Mouse (Mus musculus): ENCODE measurements around the gene Hist1h2ad. TPM values are rescaled to one million over a fixed set of nuclear protein-coding genes. Genes with fewer than 3 reads are reported as not detected.
"Not testable (repeated sequence)": the region's sequence is repeated elsewhere in the genome, so short reads cannot be mapped to it uniquely, and the experiment has no call there.

Hist1h2ad gene
- polyA plus RNA-seq, 1 experiment from 2014 or later: 4.1 TPM

DNA sequence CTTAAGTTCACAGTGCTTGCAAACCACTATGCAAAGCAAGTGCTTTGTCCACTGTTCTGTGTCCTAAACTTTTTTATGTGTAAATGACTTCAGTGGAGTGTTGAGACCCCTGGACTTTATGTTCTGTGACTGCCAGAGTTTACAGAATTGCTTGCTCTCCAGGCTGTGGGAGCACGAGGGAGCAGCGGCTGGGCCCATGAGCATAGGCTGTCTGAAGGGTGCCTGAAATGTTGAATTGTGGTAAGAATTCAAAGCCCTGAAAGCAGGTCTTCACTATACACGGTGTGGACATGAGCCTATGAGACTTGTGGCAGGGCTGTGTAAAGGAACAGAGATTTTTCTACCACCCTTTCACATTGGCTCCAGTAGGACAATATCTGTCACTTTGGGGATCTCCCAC, 37.5 kb downstream of the Hist1h2ad start:
- no peak overlapping the region for H3K4me2 ChIP-seq
- no peak for ATAC-seq (ENCODE audit: insufficient read depth)
- no peaks in the 10 kb centered on the region for H3K9me3 ChIP-seq (replicated peaks)
- no peaks in the 10 kb centered on the region for H3K27me3 ChIP-seq
- WGBS (ENCODE audit: insufficient replicate concordance): 88% methylated on average over 3 of the region's 3 CpGs
- peaks cover 24% of the 10 kb centered on the region for H3K4me1 ChIP-seq (replicated peaks)
- no peak overlapping the region for H3K9ac ChIP-seq
- no peak overlapping the region for H3K27ac ChIP-seq (replicated peaks)
- no peak overlapping the region for H3K4me3 ChIP-seq (replicated peaks)
- peaks cover 11% of the 10 kb centered on the region for H3K36me3 ChIP-seq (replicated peaks)

DNA sequence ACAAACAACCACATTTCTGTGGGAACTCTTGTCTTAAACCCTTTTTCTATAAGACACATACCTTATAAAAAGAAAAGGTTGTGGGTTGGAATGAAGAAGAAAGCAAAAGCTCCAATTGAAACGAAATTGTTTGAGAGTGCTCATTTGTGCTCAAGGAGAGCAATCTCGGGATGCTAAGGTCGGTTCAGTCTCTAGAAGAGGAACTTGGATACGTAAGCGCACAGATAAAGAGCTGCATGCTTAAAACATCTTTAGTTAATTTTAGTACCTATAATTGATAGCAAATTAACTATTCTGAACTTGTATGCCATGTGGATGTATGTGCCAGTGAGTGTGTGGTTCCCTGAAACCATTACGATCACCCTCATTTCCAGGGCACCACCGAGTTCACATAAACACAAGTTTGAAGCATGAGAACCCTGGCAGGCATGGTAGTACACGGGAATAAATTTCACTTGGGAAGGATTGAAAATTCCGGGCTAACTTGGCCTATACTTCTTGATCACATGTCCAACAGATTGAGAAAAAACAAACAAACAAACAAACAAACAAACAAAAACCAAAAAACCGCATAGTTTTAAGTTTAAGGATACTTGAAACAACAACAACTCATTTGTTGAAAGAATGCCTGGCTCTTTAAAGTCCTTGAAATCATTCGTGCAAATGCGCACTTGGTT, 46.0 kb downstream of the Hist1h2ad start:
- Histone ChIP-seq H3K9ac (peak overlapping the region; percentile 87), H3K4me2 (peak overlapping the region; percentile 79), H3K27me3 (peaks cover 7% of the 10 kb centered on the region), H3K9me3 (replicated peaks) (no peaks in the 10 kb centered on the region), H3K27ac (replicated peaks) (peak overlapping the region; percentile 98), H3K4me1 (replicated peaks) (peaks cover 11% of the 10 kb centered on the region), H3K36me3 (replicated peaks) (no peaks in the 10 kb centered on the region), H3K4me3 (replicated peaks) (peak overlapping the region; percentile 64)
- no peak for ATAC-seq (ENCODE audit: insufficient read depth)
- WGBS (ENCODE audit: insufficient replicate concordance): 20% methylated on average over 12 of the region's 12 CpGs

DNA sequence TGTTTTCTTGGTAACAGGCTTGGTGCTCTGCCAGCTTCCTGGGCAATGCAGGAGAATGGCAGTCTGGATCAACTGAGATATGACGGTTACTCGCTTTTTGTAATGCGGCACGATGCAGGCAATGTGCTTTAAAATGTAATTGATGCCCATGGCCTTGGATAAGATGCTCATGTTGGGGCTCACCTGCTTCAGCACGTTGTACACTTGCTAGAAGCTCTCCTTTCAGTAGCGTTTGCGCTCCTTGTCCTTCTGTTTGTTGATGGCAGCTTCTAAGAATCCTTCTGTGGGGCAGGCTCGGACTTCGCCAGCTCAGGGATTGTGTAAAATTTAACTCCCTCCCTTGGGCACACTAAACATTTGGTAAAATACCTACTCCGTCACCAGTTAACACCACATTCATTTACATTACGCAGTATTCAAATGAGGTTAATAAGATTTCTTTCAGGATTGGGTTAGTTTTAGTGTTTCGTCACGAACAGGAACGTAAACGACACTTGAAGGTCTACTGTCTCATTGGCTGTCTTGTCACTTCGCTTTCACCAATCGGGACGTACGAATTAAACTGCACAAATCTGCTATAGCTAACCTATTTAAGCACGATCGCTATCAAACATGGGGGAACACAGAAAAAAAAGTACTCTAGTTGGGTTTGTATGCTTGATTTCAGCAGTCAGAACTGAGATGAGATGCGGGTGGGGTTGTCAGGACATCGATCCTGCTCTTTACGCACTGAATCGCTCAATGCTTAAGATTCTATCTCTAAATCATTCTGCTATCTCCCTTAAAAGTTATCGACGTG, 46.8 kb downstream of the Hist1h2ad start, which contains the start of gene Hist1h2be:
Gene Hist1h2be, minus strand, starts transcription at position 392 of the 799 bp plus-strand sequence.
- Histone ChIP-seq H3K27me3 (peaks cover 12% of the 10 kb centered on the region), H3K36me3 (replicated peaks) (no peaks in the 10 kb centered on the region), H3K9ac (peak within 1 kb of the TSS; percentile 87), H3K4me3 (replicated peaks) (peak within 1 kb of the TSS; percentile 64), H3K4me2 (peak within 1 kb of the TSS; percentile 79), H3K4me1 (replicated peaks) (peaks cover 11% of the 10 kb centered on the region), H3K9me3 (replicated peaks) (no peaks in the 10 kb centered on the region), H3K27ac (replicated peaks) (peak within 1 kb of the TSS; percentile 98)
- under 1% methylated on average over 27 of the region's 27 CpGs for WGBS (ENCODE audit: insufficient replicate concordance)
- ATAC-seq (ENCODE audit: insufficient read depth): peak; percentile 68

DNA sequence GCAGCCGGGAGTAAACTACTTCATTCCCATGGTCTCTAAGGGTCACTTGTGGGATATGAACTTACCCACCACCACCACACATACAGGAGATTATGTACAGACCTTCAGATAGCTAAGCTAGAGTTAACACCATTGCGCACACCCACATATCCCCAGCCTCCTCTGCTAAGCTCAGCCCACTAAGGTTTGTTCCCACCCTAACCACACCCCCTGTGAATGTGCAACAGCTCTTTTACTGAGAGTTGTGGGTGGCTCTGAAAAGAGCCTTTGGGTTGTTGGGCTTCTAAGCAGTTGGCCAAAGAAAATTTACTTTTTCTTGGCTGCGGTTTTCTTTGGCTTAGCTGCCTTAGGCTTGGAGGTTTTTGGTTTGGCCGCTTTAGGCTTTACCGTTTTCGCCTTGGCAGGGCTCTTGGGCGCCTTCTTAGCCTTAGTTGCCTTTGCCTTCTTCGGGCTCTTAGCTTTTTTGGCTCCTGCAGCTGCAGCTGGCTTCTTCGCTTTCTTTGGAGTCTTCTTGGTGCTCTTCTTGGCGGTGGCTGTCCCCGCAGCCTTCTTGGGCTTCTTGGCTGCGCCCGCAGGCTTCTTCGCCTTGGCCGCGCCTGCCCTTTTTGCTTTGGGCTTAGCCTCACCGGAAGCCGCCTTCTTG, 47.5 kb downstream of the Hist1h2ad start:
- H3K9ac ChIP-seq: peak overlapping the region; percentile 87

DNA sequence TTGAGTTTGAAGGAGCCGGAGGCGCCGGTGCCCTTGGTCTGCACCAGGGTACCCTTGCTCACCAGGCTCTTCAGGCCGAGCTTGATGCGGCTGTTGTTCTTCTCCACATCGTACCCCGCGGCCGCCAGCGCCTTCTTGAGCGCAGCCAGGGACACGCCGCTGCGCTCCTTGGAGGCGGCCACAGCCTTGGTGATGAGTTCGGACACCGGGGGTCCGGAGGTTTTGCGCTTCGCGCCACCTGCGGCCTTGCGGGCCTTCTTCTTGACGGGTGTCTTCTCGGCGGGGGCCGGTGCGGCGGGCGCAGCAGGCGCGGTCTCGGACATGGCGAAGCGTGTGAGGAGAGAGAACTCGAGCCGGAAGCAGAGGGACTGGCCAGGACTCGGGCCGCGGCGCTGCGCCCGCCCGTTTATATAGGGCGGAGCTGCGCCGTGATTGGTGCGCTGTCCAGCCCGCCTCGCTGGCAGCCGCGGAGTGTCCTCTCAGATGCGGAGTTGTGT, 48.0 kb downstream of the Hist1h2ad start, which contains the start of gene Hist1h1e:
Gene Hist1h1e, minus strand, starts transcription at position 384 of the 497 bp plus-strand sequence.
- H3K9me3 ChIP-seq (replicated peaks); H3K36me3 ChIP-seq (replicated peaks): not testable (repeated sequence)
- H3K9ac ChIP-seq: peak within 1 kb of the TSS; percentile 87
- ATAC-seq (ENCODE audit: insufficient read depth): peak; percentile 78
- WGBS (ENCODE audit: insufficient replicate concordance): under 1% methylated on average over 53 of the region's 53 CpGs
- H3K27me3 ChIP-seq: peaks cover 15% of the 10 kb centered on the region
- peak within 1 kb of the TSS; percentile 64 for H3K4me3 ChIP-seq (replicated peaks)
- H3K27ac ChIP-seq (replicated peaks): peak within 1 kb of the TSS; percentile 98
- H3K4me1 ChIP-seq (replicated peaks): peaks cover 11% of the 10 kb centered on the region
- H3K4me2 ChIP-seq: peak within 1 kb of the TSS; percentile 79

More for the DNA sequence above, 47.5 kb downstream of the Hist1h2ad start:
- ATAC-seq (ENCODE audit: insufficient read depth): peak; percentile 79
- WGBS (ENCODE audit: insufficient replicate concordance): under 1% methylated on average over 18 of the region's 18 CpGs
- Histone ChIP-seq H3K4me1 (replicated peaks) (peaks cover 11% of the 10 kb centered on the region), H3K4me3 (replicated peaks) (peak overlapping the region; percentile 64), H3K9me3 (replicated peaks) (no peaks in the 10 kb centered on the region), H3K36me3 (replicated peaks) (no peaks in the 10 kb centered on the region), H3K27ac (replicated peaks) (peak overlapping the region; percentile 98), H3K4me2 (peak overlapping the region; percentile 79), H3K27me3 (peaks cover 14% of the 10 kb centered on the region)

DNA sequence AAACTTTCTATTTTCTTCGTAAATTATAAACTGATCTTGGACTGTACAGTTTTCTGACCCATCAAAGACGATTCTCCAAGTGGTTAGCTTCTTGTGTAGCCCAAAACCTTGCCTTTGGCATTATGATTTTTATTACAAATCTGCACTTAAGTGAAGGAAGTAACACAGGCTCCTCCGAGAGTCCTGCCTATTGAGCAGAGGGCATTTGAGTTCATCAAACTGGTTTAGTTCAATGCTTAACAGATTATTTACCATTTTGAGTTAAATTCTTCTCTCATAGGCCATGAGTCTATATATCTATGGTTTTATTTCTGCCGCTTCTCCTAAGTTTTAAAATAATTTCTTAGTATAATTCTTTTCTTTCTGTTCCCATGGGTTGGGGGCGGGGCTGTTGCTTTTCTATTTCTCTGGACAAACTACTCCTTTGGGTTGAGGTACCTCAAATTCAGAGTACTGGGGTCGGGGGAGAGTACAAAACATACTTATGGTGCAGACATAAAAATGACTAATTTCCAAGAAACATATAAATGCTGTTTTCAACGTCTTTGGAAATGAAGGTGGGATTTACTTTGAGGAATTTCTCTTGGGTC, 48.8 kb downstream of the Hist1h2ad start:
- no peaks in the 10 kb centered on the region for H3K9me3 ChIP-seq (replicated peaks)
- H3K4me3 ChIP-seq (replicated peaks): peak overlapping the region; percentile 64
- WGBS (ENCODE audit: insufficient replicate concordance): 21% methylated on average over 7 of the region's 7 CpGs
- H3K27ac ChIP-seq (replicated peaks): peak overlapping the region; percentile 98
- peak overlapping the region; percentile 79 for H3K4me2 ChIP-seq
- no peak for ATAC-seq (ENCODE audit: insufficient read depth)
- peaks cover 11% of the 10 kb centered on the region for H3K4me1 ChIP-seq (replicated peaks)
- H3K9ac ChIP-seq: peak overlapping the region; percentile 12; the same call in 1 of the 2 replicates
- H3K36me3 ChIP-seq (replicated peaks): no peaks in the 10 kb centered on the region
- peaks cover 19% of the 10 kb centered on the region for H3K27me3 ChIP-seq

Small RNA genes within 50 kb of the gene (microRNA-seq; reads per million reads assigned to microRNA genes)
- gene Gm44297 (not detected), gene Gm44359 (not detected), gene Gm44394 (not detected)

Other genes with a start within 250 kb of the Hist1h2ad start
- gene Zfp322a, start 205.2 kb upstream of the Hist1h2ad start, polyA plus RNA-seq (2015; fragmentation: Nextera tagmentation; extraction: Ambion mirVana): 11.2 and 12.6 TPM in 2 replicates
- 5.1 and 5.2 TPM in 2 replicates for gene Abt1, start 150.5 kb upstream of the Hist1h2ad start, polyA plus RNA-seq (2015; fragmentation: Nextera tagmentation; extraction: Ambion mirVana)
- gene Btn1a1, start 108.5 kb upstream of the Hist1h2ad start, polyA plus RNA-seq (2015; fragmentation: Nextera tagmentation; extraction: Ambion mirVana): 1.6 and 2.1 TPM in 2 replicates
- not detected in 2 replicates for gene Btn2a2, start 85.5 kb upstream of the Hist1h2ad start, polyA plus RNA-seq (2015; fragmentation: Nextera tagmentation; extraction: Ambion mirVana)
- gene Hist1h4h, start 43.3 kb upstream of the Hist1h2ad start, polyA plus RNA-seq (2015; fragmentation: Nextera tagmentation; extraction: Ambion mirVana): 4.6 and 7.0 TPM in 2 replicates
- gene Hist1h2af, start 40.5 kb upstream of the Hist1h2ad start, polyA plus RNA-seq (2015; fragmentation: Nextera tagmentation; extraction: Ambion mirVana): 8.3 and 9.7 TPM in 2 replicates
- 9.4 and 11.7 TPM in 2 replicates for gene Hist1h3g, start 39.0 kb upstream of the Hist1h2ad start, polyA plus RNA-seq (2015; fragmentation: Nextera tagmentation; extraction: Ambion mirVana)
- gene Hist1h2bh, start 31.0 kb upstream of the Hist1h2ad start, polyA plus RNA-seq (2015; fragmentation: Nextera tagmentation; extraction: Ambion mirVana): 1.5 and 1.6 TPM in 2 replicates
- gene Hist1h3f, start 30.3 kb upstream of the Hist1h2ad start, polyA plus RNA-seq (2015; fragmentation: Nextera tagmentation; extraction: Ambion mirVana): 0.99 and 1.4 TPM in 2 replicates
- gene Hist1h4f, start 22.7 kb upstream of the Hist1h2ad start, polyA plus RNA-seq (2015; fragmentation: Nextera tagmentation; extraction: Ambion mirVana): 1.4 and 2.5 TPM in 2 replicates
- 1.1 TPM in 2 replicates for gene Hist1h1d, start 21.1 kb upstream of the Hist1h2ad start, polyA plus RNA-seq (2015; fragmentation: Nextera tagmentation; extraction: Ambion mirVana)
- gene Hist1h3e, start 12.0 kb upstream of the Hist1h2ad start, polyA plus RNA-seq (2015; fragmentation: Nextera tagmentation; extraction: Ambion mirVana): 2.7 and 4.4 TPM in 2 replicates
- gene Hist1h2ae, start 3.2 kb upstream of the Hist1h2ad start, polyA plus RNA-seq (2015; fragmentation: Nextera tagmentation; extraction: Ambion mirVana): 75.0 and 100 TPM in 2 replicates
- 10.0 and 11.6 TPM in 2 replicates for gene Hist1h2bg, start 3.0 kb upstream of the Hist1h2ad start, polyA plus RNA-seq (2015; fragmentation: Nextera tagmentation; extraction: Ambion mirVana)
- 4.0 and 6.7 TPM in 2 replicates for gene Hist1h2bf, start 185 bp upstream of the Hist1h2ad start, polyA plus RNA-seq (2015; fragmentation: Nextera tagmentation; extraction: Ambion mirVana)
- 6.0 and 7.4 TPM in 2 replicates for gene Hist1h3d, start 1.4 kb downstream of the Hist1h2ad start, polyA plus RNA-seq (2015; fragmentation: Nextera tagmentation; extraction: Ambion mirVana)
- 125 and 146 TPM in 2 replicates for gene Hist1h4d, start 7.2 kb downstream of the Hist1h2ad start, polyA plus RNA-seq (2015; fragmentation: Nextera tagmentation; extraction: Ambion mirVana)
- 1.8 and 1.9 TPM in 2 replicates for gene Hist1h2be, start 46.7 kb downstream of the Hist1h2ad start, polyA plus RNA-seq (2015; fragmentation: Nextera tagmentation; extraction: Ambion mirVana)
- 24.7 and 26.6 TPM in 2 replicates for gene Hist1h1e, start 48.2 kb downstream of the Hist1h2ad start, polyA plus RNA-seq (2015; fragmentation: Nextera tagmentation; extraction: Ambion mirVana)
- gene Hist1h2ac, start 109.6 kb downstream of the Hist1h2ad start, polyA plus RNA-seq (2015; fragmentation: Nextera tagmentation; extraction: Ambion mirVana): 1.2 and 1.4 TPM in 2 replicates
- 136 and 151 TPM in 2 replicates for gene Hist1h2bc, start 109.8 kb downstream of the Hist1h2ad start, polyA plus RNA-seq (2015; fragmentation: Nextera tagmentation; extraction: Ambion mirVana)
- gene Hist1h1t, start 121.4 kb downstream of the Hist1h2ad start, polyA plus RNA-seq (2015; fragmentation: Nextera tagmentation; extraction: Ambion mirVana): 0.17 TPM in 1 of 2 replicates, not detected in the other
- gene Hist1h4c, start 124.1 kb downstream of the Hist1h2ad start, polyA plus RNA-seq (2015; fragmentation: Nextera tagmentation; extraction: Ambion mirVana): 7.3 and 8.8 TPM in 2 replicates
- 13.6 and 16.4 TPM in 2 replicates for gene Hfe, start 136.5 kb downstream of the Hist1h2ad start, polyA plus RNA-seq (2015; fragmentation: Nextera tagmentation; extraction: Ambion mirVana)
- gene Hist1h1c, start 164.4 kb downstream of the Hist1h2ad start, polyA plus RNA-seq (2015; fragmentation: Nextera tagmentation; extraction: Ambion mirVana): 81.0 and 85.5 TPM in 2 replicates
- 6.4 and 7.3 TPM in 2 replicates for gene Hist1h3c, start 171.2 kb downstream of the Hist1h2ad start, polyA plus RNA-seq (2015; fragmentation: Nextera tagmentation; extraction: Ambion mirVana)
- gene Hist1h2bb, start 172.4 kb downstream of the Hist1h2ad start, polyA plus RNA-seq (2015; fragmentation: Nextera tagmentation; extraction: Ambion mirVana): 5.6 and 5.7 TPM in 2 replicates
- 60.0 and 64.5 TPM in 2 replicates for gene Hist1h2ab, start 176.7 kb downstream of the Hist1h2ad start, polyA plus RNA-seq (2015; fragmentation: Nextera tagmentation; extraction: Ambion mirVana)
- 13.6 and 15.4 TPM in 2 replicates for gene Hist1h3b, start 177.9 kb downstream of the Hist1h2ad start, polyA plus RNA-seq (2015; fragmentation: Nextera tagmentation; extraction: Ambion mirVana)
- gene Hist1h4b, start 182.6 kb downstream of the Hist1h2ad start, polyA plus RNA-seq (2015; fragmentation: Nextera tagmentation; extraction: Ambion mirVana): 2.7 and 4.1 TPM in 2 replicates
- 0.40 TPM in 1 of 2 replicates, not detected in the other for gene Hist1h4a, start 186.8 kb downstream of the Hist1h2ad start, polyA plus RNA-seq (2015; fragmentation: Nextera tagmentation; extraction: Ambion mirVana)
- gene Hist1h3a, start 188.0 kb downstream of the Hist1h2ad start, polyA plus RNA-seq (2015; fragmentation: Nextera tagmentation; extraction: Ambion mirVana): 6.4 and 7.6 TPM in 2 replicates
- gene Hist1h1a, start 189.3 kb downstream of the Hist1h2ad start, polyA plus RNA-seq (2015; fragmentation: Nextera tagmentation; extraction: Ambion mirVana): 3.5 and 4.3 TPM in 2 replicates
- gene Trim38, start 195.5 kb downstream of the Hist1h2ad start, polyA plus RNA-seq (2015; fragmentation: Nextera tagmentation; extraction: Ambion mirVana): not detected in 2 replicates
- 1.5 and 1.8 TPM in 2 replicates for gene Slc17a2, start 232.6 kb downstream of the Hist1h2ad start, polyA plus RNA-seq (2015; fragmentation: Nextera tagmentation; extraction: Ambion mirVana)